Mouse (Mus musculus) hindbrain, embryonic 14.5 days (tissue): ENCODE results near the gene Plin3. TPM values are rescaled to one million over a fixed set of nuclear protein-coding genes. Genes with fewer than 3 reads are reported as not detected.

Experiments
- ATAC-seq: fragments of 200-750 bp; cut with Nextera tagmentation; 2 replicates; pipeline ENCODE4 v1.8.0; 2017; ENCODE audit warnings: moderate number of reproducible peaks, mild to moderate bottlenecking, moderate TSS enrichment, moderate library complexity; ENCODE audit not compliant: low FRiP score
- DNase-seq: peaks from one replicate; pipeline ENCODE4 v3.0.0-alpha.2; 2015; ENCODE audit warnings: low spot score
- H3K27ac ChIP-seq: fragments of 300-500 bp; sonication (generic); 2 replicates; pipeline ENCODE4 v1.5.1; 2014; ENCODE audit warnings: mild to moderate bottlenecking, moderate library complexity
- H3K27me3 ChIP-seq: fragments of 300-500 bp; sonication (generic); 2 replicates; pipeline ENCODE4 v1.6.1; 2014; ENCODE audit warnings: mild to moderate bottlenecking, low read length, mixed read lengths; ENCODE audit not compliant: control insufficient read depth, insufficient read depth
- H3K36me3 ChIP-seq: fragments of 300-500 bp; sonication (generic); replicated peaks from 2 replicates; pipeline ENCODE4 v1.6.1; 2014; ENCODE audit not compliant: control insufficient read depth, insufficient read depth
- H3K4me1 ChIP-seq: fragments of 300-500 bp; sonication (generic); replicated peaks from 2 replicates; pipeline ENCODE4 v1.6.1; 2014; ENCODE audit warnings: antibody characterized with exemption, low read length, mixed read lengths; ENCODE audit not compliant: control insufficient read depth, insufficient read depth
- H3K4me2 ChIP-seq: fragments of 300-500 bp; sonication (generic); replicated peaks from 2 replicates; pipeline ENCODE4 v1.6.1; 2014; ENCODE audit warnings: mild to moderate bottlenecking, moderate library complexity
- H3K4me3 ChIP-seq: fragments of 300-500 bp; sonication (generic); replicated peaks from 2 replicates; pipeline ENCODE4 v1.5.1; 2014; ENCODE audit warnings: mild to moderate bottlenecking, low read length
- H3K9ac ChIP-seq: fragments of 300-500 bp; sonication (generic); 2 replicates; pipeline ENCODE4 v1.6.1; 2014
- H3K9me3 ChIP-seq: fragments of 300-500 bp; sonication (generic); 2 replicates; pipeline ENCODE4 v1.6.1; 2016; ENCODE audit warnings: low read length; ENCODE audit not compliant: control insufficient read depth
- WGBS: fragments of 180-500 bp; shearing (Covaris S2); extraction: QIAGEN DNeasy Blood & Tissue Kit; methylation state at CpG from one replicate; pipeline ENCODE4 v1.1.7; 2014; 5-methylcytosine and 5-hydroxymethylcytosine counted together
- polyA plus RNA-seq: library from polyadenylated mRNA; unstranded; fragments of >200 nt; fragmentation: Nextera tagmentation; extraction: Ambion mirVana; gene quantifications from 2 replicates; pipeline ENCODE4 v1.2.1, GENCODE M21; 2014

The Plin3 gene
- polyA plus RNA-seq, 1 experiment from 2014 or later, result 16.4 TPM

- peak; percentile 94 for DNase-seq
- H3K4me2 ChIP-seq, result peak overlapping the region; percentile 82
- H3K36me3 ChIP-seq, result no peaks in the 10 kb centered on the region
- H3K9me3 ChIP-seq, result no peaks in the 10 kb centered on the region
- peak overlapping the region; percentile 61 for H3K9ac ChIP-seq
- peak overlapping the region; percentile 80 for H3K4me3 ChIP-seq
- peaks cover 7% of the 10 kb centered on the region; the same call in 1 of the 2 replicates for H3K4me1 ChIP-seq
- no peaks in the 10 kb centered on the region; the same call in 1 of the 2 replicates for H3K27me3 ChIP-seq
- peak; percentile 96 for ATAC-seq
- no peak overlapping the region for H3K27ac ChIP-seq
- WGBS, result under 1% methylated on average over 68 of the region's 68 CpGs
Measured at GRCm38 (mm10) chr17:56303847-56304586, 11.3 kb upstream of the Plin3 start.

DNA sequence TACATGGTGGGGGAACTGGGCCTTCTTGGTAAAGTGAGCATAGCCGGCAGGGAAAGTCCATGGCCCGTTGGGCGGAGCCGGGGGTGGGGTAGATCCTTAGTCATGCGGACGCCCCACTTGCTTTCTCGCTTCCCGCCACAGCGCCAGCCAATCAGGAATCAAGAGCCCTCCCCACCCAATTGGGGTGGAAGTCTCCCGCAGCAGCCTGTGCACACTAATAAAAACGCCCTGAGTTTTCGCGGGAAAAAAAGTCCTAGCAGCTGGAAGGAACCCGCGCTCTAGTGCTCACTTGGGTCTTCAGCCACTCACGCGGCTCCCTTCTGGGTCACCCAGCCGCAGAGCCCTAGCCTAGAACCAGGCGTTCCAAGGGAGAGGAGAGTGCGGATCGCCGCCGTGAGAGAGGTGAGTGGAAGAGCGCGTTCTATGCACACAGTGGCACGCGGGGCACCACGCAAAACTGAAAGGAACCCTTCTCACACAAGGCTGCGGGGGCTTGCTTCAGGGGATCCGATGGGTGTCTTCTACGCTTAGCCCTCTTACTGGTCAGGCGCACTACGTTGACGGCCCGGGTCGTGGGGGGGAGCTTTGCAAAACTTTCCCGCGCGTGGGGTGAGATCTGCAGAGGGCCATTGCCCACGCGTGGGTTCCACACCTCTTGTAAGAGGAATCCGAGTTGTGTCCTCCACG is 10.6 kb upstream of the Plin3 start, which contains the start of gene Uhrf1:
Gene Uhrf1, plus strand, starts transcription at position 162 of the 687 bp plus-strand sequence.
- peak; percentile 43 for DNase-seq
- Histone ChIP-seq H3K9ac (peak within 1 kb of the TSS; percentile 61), H3K27ac (no peak within 1 kb of the TSS; the same call in 1 of the 2 replicates), H3K4me2 (peak within 1 kb of the TSS; percentile 82), H3K27me3 (no peaks in the 10 kb centered on the region; the same call in 1 of the 2 replicates), H3K4me1 (peaks cover 7% of the 10 kb centered on the region; the same call in 1 of the 2 replicates), H3K4me3 (peak within 1 kb of the TSS; percentile 80), H3K9me3 (no peaks in the 10 kb centered on the region), H3K36me3 (no peaks in the 10 kb centered on the region)
- ATAC-seq, result peak; percentile 29
- WGBS, result under 1% methylated on average over 43 of the region's 43 CpGs

DNA sequence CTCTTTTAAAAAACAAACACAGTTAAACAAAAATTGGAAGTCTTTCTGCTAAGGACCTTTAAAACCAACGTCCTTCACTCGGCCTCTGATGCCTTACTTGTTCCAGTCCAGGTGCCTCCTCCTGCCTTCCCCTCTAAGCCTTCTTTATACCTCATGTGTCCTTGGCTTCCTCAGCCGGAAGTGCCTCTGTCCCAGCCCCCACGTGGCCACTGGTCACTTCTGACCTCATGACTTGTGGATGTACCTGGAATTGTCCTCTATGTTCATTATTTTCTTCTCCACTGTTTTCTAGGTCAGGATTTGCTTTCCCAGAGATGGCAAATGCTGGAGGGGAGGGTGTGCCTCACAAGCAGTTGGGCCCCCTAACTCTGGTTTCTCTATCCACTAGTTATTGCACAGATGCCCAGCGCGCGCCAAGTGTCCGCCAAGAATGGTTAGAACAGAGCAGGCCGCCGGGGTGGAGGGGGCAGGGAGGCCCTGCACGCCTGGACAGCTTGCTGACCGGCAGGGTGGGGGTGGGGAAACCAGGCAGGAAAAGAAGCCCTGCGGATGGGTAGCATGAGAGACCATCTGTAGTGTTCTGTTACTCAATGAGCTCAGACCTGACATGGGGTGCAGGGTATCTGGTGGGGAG is 9.8 kb upstream of the Plin3 start:
- Histone ChIP-seq H3K9ac (no peak overlapping the region), H3K4me3 (no peak overlapping the region), H3K4me2 (peak overlapping the region; percentile 82), H3K27me3 (no peaks in the 10 kb centered on the region; the same call in 1 of the 2 replicates), H3K27ac (no peak overlapping the region), H3K4me1 (peaks cover 7% of the 10 kb centered on the region; the same call in 1 of the 2 replicates), H3K9me3 (no peaks in the 10 kb centered on the region), H3K36me3 (no peaks in the 10 kb centered on the region)
- no peak for ATAC-seq
- WGBS, result 22% methylated on average over 13 of the region's 13 CpGs
- DNase-seq, result no peak

DNA sequence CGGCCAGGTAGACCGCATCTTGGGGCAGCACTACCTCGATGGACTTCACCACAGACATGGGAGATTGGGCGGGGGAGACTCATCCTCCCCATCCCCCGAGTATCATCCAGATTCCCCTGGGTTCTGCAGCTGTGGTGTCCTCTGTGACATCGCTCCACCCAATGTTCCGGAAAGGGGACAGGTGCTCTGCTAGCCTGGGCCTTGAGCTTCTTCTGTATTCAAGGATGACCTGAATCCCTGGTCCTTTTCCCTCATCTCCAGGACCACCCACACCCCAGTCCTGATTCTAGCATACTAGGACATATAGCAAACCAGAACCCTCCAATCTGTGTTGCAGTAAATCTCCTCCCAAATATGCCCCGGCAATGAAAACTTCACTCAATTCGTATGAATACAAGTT is 7.5 kb upstream of the Plin3 start, which contains the start of gene Arrdc5:
Gene Arrdc5, minus strand, starts transcription at position 101 of the 400 bp plus-strand sequence.
- WGBS, result 96% methylated on average over 9 of the region's 9 CpGs
- Histone ChIP-seq H3K9me3 (no peaks in the 10 kb centered on the region), H3K4me1 (peaks cover 7% of the 10 kb centered on the region; the same call in 1 of the 2 replicates), H3K27me3 (no peaks in the 10 kb centered on the region; the same call in 1 of the 2 replicates), H3K4me3 (no peak within 1 kb of the TSS), H3K27ac (no peak within 1 kb of the TSS), H3K4me2 (no peak within 1 kb of the TSS), H3K36me3 (no peaks in the 10 kb centered on the region), H3K9ac (no peak within 1 kb of the TSS)
- no peak for ATAC-seq
- no peak for DNase-seq

GRCm38 (mm10) chr17:56298238-56298637 is 5.6 kb upstream of the Plin3 start:
- Histone ChIP-seq H3K27me3 (no peaks in the 10 kb centered on the region), H3K4me2 (no peak overlapping the region), H3K27ac (no peak overlapping the region), H3K36me3 (no peaks in the 10 kb centered on the region), H3K9me3 (no peaks in the 10 kb centered on the region), H3K9ac (no peak overlapping the region), H3K4me1 (no peaks in the 10 kb centered on the region; the same call in 1 of the 2 replicates), H3K4me3 (no peak overlapping the region)
- DNase-seq (no peak), ATAC-seq (no peak)
- 100% methylated on average over 1 of the region's 1 CpGs for WGBS

DNA sequence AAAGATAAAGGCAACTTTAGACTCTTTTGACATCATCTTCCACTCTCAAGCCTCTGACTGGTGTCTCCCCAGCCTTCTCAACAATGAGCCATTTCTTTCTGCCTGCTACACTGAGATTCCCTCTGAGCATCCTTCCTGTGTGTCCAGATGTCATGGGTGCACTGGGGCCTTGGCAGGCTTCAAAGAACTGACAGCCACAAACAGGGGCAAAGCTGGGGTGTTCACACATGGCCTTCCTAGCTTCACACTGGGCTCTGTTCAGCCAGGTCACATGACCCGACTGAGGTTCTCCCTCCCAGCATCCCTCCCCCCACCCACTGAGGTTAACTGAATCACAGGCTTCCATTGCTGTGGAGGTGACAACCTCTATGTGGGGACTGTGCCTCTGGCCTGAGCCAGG is 3.5 kb upstream of the Plin3 start:
- Histone ChIP-seq H3K9ac (no peak overlapping the region), H3K36me3 (no peaks in the 10 kb centered on the region), H3K27ac (no peak overlapping the region), H3K4me1 (no peaks in the 10 kb centered on the region), H3K27me3 (no peaks in the 10 kb centered on the region), H3K4me3 (no peak overlapping the region), H3K9me3 (no peaks in the 10 kb centered on the region), H3K4me2 (no peak overlapping the region)
- no peak for DNase-seq
- WGBS, result 79% methylated on average over 1 of the region's 1 CpGs
- ATAC-seq, result no peak

GRCm38 (mm10) chr17:56294241-56294640 is 1.6 kb upstream of the Plin3 start:
- H3K4me2 ChIP-seq, result no peak overlapping the region
- no peaks in the 10 kb centered on the region for H3K36me3 ChIP-seq
- H3K27ac ChIP-seq, result no peak overlapping the region
- H3K27me3 ChIP-seq, result no peaks in the 10 kb centered on the region
- ATAC-seq (no peak), DNase-seq (no peak)
- H3K4me3 ChIP-seq, result no peak overlapping the region
- WGBS, result 85% methylated on average over 19 of the region's 19 CpGs
- no peaks in the 10 kb centered on the region for H3K9me3 ChIP-seq
- 0 out of 2 replicates have a peak, but pooled peaks cover 1% of the 10 kb centered on the region for H3K4me1 ChIP-seq
- no peak overlapping the region for H3K9ac ChIP-seq

GRCm38 (mm10) chr17:56293291-56293690 is 618 bp upstream of the Plin3 start:
- H3K9ac ChIP-seq, result no peak overlapping the region
- H3K27me3 ChIP-seq, result no peaks in the 10 kb centered on the region
- no peak for DNase-seq
- no peak overlapping the region for H3K4me3 ChIP-seq
- 95% methylated on average over 1 of the region's 1 CpGs for WGBS
- H3K36me3 ChIP-seq, result no peaks in the 10 kb centered on the region
- H3K4me2 ChIP-seq, result no peak overlapping the region
- no peaks in the 10 kb centered on the region for H3K9me3 ChIP-seq
- ATAC-seq, result no peak
- 0 out of 2 replicates have a peak, but pooled peaks cover 5% of the 10 kb centered on the region for H3K4me1 ChIP-seq
- H3K27ac ChIP-seq, result no peak overlapping the region
